Mouse (Mus musculus): Measurements from ENCODE around the gene Ralgapa2.

Gene Ralgapa2

GRCm38 (mm10) chr2:146197947-146198346, 314.2 kb downstream of the Ralgapa2 start:
- no peak for ATAC-seq (ENCODE audit: insufficient number of reproducible peaks, low FRiP score, low TSS enrichment)

DNA sequence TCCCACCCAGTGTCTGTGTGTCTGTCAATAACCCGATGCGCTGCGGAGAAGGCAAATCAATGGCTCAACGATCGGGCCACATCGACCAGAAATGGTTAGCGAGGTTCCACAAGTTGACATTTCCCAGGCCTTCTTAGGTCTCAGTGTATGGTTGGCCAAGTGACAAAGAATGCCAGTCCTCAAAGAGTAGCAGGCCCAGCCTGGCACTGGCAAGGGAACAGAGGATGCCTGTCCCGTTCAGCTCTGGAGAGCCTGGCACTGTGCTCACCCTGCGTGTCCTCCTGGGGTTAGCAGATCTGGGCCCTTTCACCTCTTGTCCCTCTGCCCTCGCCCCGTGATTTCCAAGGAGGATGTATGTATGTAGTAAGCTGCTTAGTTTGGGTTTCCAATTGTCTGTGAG, 316.0 kb downstream of the Ralgapa2 start:
- no peak for ATAC-seq (ENCODE audit: insufficient number of reproducible peaks, low FRiP score, low TSS enrichment)
